Mouse (Mus musculus): ENCODE measurements around the gene Hoxd10. TPM values are rescaled to one million over a fixed set of nuclear protein-coding genes. Genes with fewer than 3 reads are reported as not detected.

The Hoxd10 gene
- polyA plus RNA-seq, 1 experiment from 2014 or later = not detected

GRCm38 (mm10) chr2:74726973-74727639 lies 35.4 kb downstream of the Hoxd10 start:
- under 1% methylated on average over 43 of the region's 43 CpGs for WGBS
- H3K9me3 ChIP-seq = no peaks in the 10 kb centered on the region
- H3K9ac ChIP-seq = peak overlapping the region; percentile 87
- ATAC-seq (ENCODE audit: low FRiP score) = peak; percentile 34
- H3K4me3 ChIP-seq = peak overlapping the region; percentile 57
- peak overlapping the region; percentile 83 for H3K4me2 ChIP-seq
- H3K36me3 ChIP-seq = no peaks in the 10 kb centered on the region
- H3K4me1 ChIP-seq (replicated peaks) = peaks cover 60% of the 10 kb centered on the region
- H3K27me3 ChIP-seq = peaks cover 95% of the 10 kb centered on the region
- H3K27ac ChIP-seq = peak overlapping the region; percentile 97

DNA sequence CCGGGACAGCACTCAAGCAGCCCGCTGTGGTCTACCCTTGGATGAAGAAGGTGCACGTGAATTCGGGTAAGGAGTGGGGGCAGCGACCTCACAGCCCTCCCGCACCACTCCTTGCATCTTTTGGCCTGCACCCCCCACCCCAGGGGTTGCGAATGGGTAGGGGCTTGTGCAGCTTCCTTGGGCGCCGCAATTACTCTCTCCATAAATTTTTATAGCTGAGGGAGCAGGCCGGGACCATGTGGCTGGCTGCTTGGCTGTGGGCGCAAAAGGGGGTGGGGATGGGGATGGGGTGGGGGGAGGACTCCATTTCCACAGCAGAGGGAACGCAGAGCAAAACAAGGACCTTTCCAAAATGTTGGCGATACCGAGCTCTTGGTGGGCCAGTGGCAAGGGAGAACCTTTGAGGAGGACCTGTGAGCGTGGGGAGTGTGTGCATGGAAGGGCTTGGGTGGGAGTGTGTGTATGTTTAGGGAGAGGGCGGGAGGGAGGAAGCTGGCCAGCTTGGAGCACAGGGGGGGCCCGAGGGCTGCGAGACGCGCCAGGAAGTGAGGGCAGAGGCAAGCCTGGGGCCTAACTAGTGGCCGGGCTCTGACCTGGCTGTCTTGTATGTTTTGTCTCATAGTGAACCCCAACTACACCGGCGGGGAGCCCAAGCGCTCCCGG lies 36.0 kb downstream of the Hoxd10 start:
- H3K27me3 ChIP-seq = peaks cover 95% of the 10 kb centered on the region

DNA sequence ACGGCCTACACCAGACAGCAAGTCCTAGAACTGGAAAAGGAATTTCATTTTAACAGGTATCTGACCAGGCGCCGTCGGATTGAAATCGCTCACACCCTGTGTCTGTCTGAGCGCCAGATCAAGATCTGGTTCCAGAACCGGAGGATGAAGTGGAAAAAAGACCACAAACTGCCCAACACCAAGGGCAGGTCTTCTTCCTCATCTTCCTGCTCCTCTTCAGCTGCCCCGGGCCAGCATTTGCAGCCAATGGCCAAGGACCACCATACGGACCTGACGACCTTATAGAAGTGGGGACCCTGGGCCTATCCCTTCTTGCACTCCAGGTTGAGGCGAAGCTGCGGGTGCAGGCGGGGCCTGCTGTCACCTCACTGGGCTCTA lies 36.6 kb downstream of the Hoxd10 start:
- no peak for ATAC-seq (ENCODE audit: low FRiP score)
- peaks cover 52% of the 10 kb centered on the region for H3K4me1 ChIP-seq (replicated peaks)
- H3K27me3 ChIP-seq = peaks cover 91% of the 10 kb centered on the region
- no peaks in the 10 kb centered on the region for H3K9me3 ChIP-seq
- H3K9ac ChIP-seq = peak overlapping the region; percentile 87
- no peaks in the 10 kb centered on the region for H3K36me3 ChIP-seq
- whole genome bisulfite sequencing = 5% methylated on average over 13 of the region's 13 CpGs
- peak overlapping the region; percentile 57 for H3K4me3 ChIP-seq
- H3K4me2 ChIP-seq = peak overlapping the region; percentile 83
- peak overlapping the region; percentile 97 for H3K27ac ChIP-seq

More for the DNA sequence above, 36.0 kb downstream of the Hoxd10 start:
- Histone ChIP-seq H3K9me3 (no peaks in the 10 kb centered on the region), H3K4me3 (peak overlapping the region; percentile 57), H3K9ac (peak overlapping the region; percentile 87), H3K4me1 (replicated peaks) (peaks cover 57% of the 10 kb centered on the region), H3K36me3 (no peaks in the 10 kb centered on the region), H3K27ac (peak overlapping the region; percentile 97), H3K4me2 (peak overlapping the region; percentile 83)
- peak; percentile 41; the same call in 1 of the 2 replicates for ATAC-seq (ENCODE audit: low FRiP score)
- 2% methylated on average over 25 of the region's 25 CpGs for WGBS

DNA sequence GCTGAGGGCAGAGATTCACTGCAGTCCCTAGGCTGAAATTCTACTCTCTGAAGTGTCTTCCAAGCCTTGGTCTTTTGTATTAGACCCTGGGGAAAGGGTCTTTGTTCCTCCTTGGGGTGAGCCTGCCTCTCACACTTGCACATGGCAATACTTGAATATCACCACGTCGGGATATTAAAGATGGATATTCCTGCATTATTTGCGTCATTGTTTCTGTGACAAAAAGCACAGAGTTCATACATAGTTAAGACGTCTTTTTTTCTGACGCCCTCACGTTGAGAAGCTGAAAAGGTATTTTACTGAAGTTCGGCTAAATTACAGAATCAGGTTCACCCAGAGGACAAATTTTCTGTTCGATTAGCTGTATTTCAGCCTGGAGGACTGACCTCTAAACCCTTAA lies 38.6 kb downstream of the Hoxd10 start:
- H3K4me3 ChIP-seq = peak overlapping the region; percentile 51
- H3K4me1 ChIP-seq (replicated peaks) = peaks cover 45% of the 10 kb centered on the region
- peak overlapping the region; percentile 99 for H3K27ac ChIP-seq
- H3K9ac ChIP-seq = peak overlapping the region; percentile 96
- 4% methylated on average over 8 of the region's 8 CpGs for WGBS
- ATAC-seq (ENCODE audit: low FRiP score) = no peak
- H3K4me2 ChIP-seq = peak overlapping the region; percentile 83
- no peaks in the 10 kb centered on the region for H3K36me3 ChIP-seq
- H3K9me3 ChIP-seq = no peaks in the 10 kb centered on the region
- H3K27me3 ChIP-seq = peaks cover 82% of the 10 kb centered on the region

- H3K4me2 ChIP-seq = peak overlapping the region; percentile 83
- no peak for ATAC-seq (ENCODE audit: low FRiP score)
- peak overlapping the region; percentile 96 for H3K9ac ChIP-seq
- H3K27me3 ChIP-seq = peaks cover 82% of the 10 kb centered on the region
- peak overlapping the region; percentile 99 for H3K27ac ChIP-seq
- H3K4me1 ChIP-seq (replicated peaks) = peaks cover 44% of the 10 kb centered on the region
- H3K36me3 ChIP-seq = no peaks in the 10 kb centered on the region
- no peaks in the 10 kb centered on the region for H3K9me3 ChIP-seq
- H3K4me3 ChIP-seq = peak overlapping the region; percentile 51
Measured at GRCm38 (mm10) chr2:74731055-74731454, 39.3 kb downstream of the Hoxd10 start.

DNA sequence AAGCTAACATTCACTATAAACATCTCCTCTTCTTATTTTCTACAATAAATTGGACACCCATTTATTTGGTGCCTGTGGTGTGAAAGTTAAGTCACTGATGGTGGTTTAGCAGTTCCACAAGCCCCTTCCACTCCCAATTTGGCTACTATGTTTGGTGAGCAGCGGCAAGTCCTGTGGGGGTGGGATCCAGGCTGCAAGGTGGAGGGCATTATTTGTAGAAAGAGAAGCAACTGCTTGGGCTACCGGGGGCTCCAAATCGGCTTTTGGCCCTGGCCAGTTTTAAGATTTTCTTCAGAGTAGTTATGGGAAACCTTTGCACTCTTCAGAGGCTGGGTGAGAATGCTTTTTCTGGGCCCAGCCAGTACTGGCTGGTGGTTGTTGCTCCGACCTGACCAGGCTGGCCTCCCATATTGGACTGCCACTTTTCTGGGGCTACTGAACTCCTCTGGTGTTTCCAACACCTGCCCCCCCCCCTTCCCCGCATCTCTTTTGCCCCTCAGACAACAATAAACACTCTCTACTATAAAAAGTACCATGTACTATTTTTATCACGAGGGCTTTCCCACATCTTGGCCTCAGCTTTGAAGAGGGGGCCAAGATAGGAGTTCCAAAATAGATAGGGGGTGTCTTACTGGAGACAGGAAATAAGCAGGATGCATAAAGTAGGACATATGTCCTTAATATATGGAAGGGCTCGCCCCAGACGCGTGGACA lies 40.2 kb downstream of the Hoxd10 start:
- H3K4me1 ChIP-seq (replicated peaks) = peaks cover 37% of the 10 kb centered on the region
- H3K4me2 ChIP-seq = peak overlapping the region; percentile 83
- no peak for ATAC-seq (ENCODE audit: low FRiP score)
- H3K27ac ChIP-seq = peak overlapping the region; percentile 99
- 2% methylated on average over 9 of the region's 9 CpGs for WGBS
- peaks cover 78% of the 10 kb centered on the region for H3K27me3 ChIP-seq
- peak overlapping the region; percentile 51 for H3K4me3 ChIP-seq
- H3K36me3 ChIP-seq = no peaks in the 10 kb centered on the region
- peak overlapping the region; percentile 96 for H3K9ac ChIP-seq
- H3K9me3 ChIP-seq = no peaks in the 10 kb centered on the region

GRCm38 (mm10) chr2:74732513-74733316 lies 41.0 kb downstream of the Hoxd10 start:
- H3K27me3 ChIP-seq = peaks cover 77% of the 10 kb centered on the region
- H3K4me3 ChIP-seq = peak overlapping the region; percentile 51
- under 1% methylated on average over 52 of the region's 52 CpGs for WGBS
- H3K36me3 ChIP-seq = no peaks in the 10 kb centered on the region
- H3K9ac ChIP-seq = peak overlapping the region; percentile 96
- no peak for ATAC-seq (ENCODE audit: low FRiP score)
- peak overlapping the region; percentile 99 for H3K27ac ChIP-seq
- H3K9me3 ChIP-seq = no peaks in the 10 kb centered on the region
- peak overlapping the region; percentile 83 for H3K4me2 ChIP-seq
- peaks cover 30% of the 10 kb centered on the region for H3K4me1 ChIP-seq (replicated peaks)

DNA sequence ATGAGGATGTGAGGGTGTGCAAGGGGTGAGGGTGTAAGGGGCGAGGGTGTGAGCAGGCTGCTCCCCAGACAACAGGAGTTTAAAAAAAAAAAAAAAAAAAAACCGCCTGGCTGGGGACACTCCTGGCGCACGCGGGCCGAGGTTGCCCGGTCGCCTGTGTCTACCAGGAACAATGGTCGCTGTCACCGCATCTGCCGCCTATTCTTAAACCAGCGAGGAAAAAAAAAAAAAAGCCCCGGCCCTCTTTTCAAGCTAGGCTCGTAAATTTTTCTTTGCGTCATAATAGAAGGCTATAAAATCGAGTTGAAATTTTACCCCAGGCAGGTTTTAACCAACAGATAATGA lies 41.6 kb downstream of the Hoxd10 start:
- Histone ChIP-seq H3K4me1 (replicated peaks) (peaks cover 27% of the 10 kb centered on the region), H3K27me3 (peaks cover 77% of the 10 kb centered on the region), H3K9me3 (no peaks in the 10 kb centered on the region), H3K4me3 (peak overlapping the region; percentile 51), H3K4me2 (peak overlapping the region; percentile 83), H3K9ac (peak overlapping the region; percentile 96), H3K36me3 (no peaks in the 10 kb centered on the region), H3K27ac (peak overlapping the region; percentile 99)
- WGBS = 0% methylated on average over 16 of the region's 16 CpGs
- no peak for ATAC-seq (ENCODE audit: low FRiP score)

GRCm38 (mm10) chr2:74733765-74734164 lies 42.0 kb downstream of the Hoxd10 start:
- Histone ChIP-seq H3K9ac (peak overlapping the region; percentile 96), H3K27me3 (peaks cover 77% of the 10 kb centered on the region), H3K9me3 (no peaks in the 10 kb centered on the region), H3K4me1 (replicated peaks) (peaks cover 24% of the 10 kb centered on the region), H3K4me3 (peak overlapping the region; percentile 51), H3K36me3 (no peaks in the 10 kb centered on the region), H3K27ac (peak overlapping the region; percentile 99), H3K4me2 (peak overlapping the region; percentile 83)
- WGBS = 0% methylated on average over 6 of the region's 6 CpGs
- ATAC-seq (ENCODE audit: low FRiP score) = no peak

DNA sequence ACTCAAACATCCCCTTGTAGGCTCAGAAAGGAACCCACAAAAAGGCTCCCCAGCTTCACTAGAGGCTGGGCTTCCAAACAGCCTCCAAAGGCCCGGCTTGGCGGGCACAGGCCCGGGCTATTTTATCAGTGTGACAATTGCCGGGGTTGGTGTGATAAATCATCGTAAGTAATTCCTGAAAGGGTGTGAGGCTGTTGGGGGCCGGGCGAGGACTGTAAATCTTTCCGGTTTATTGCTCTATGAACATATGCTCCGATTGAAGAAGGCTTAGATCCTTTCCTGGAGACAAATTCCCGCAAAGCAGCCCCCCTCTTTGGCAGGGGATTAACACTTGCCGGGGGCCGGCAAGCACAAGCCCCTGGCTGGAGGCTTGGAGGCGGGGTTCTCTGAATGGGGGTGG lies 42.7 kb downstream of the Hoxd10 start:
- Histone ChIP-seq H3K27me3 (peaks cover 77% of the 10 kb centered on the region), H3K4me2 (peak overlapping the region; percentile 83)

GRCm38 (mm10) chr2:74734996-74735811 lies 43.5 kb downstream of the Hoxd10 start:
- Histone ChIP-seq H3K9ac (peak overlapping the region; percentile 96), H3K36me3 (0 out of 2 replicates have a peak, but pooled peaks cover 2% of the 10 kb centered on the region), H3K27ac (peak overlapping the region; percentile 99), H3K27me3 (peaks cover 79% of the 10 kb centered on the region), H3K4me3 (peak overlapping the region; percentile 51), H3K9me3 (no peaks in the 10 kb centered on the region), H3K4me1 (replicated peaks) (peaks cover 31% of the 10 kb centered on the region), H3K4me2 (peak overlapping the region; percentile 83)
- 2% methylated on average over 27 of the region's 27 CpGs for WGBS
- no peak for ATAC-seq (ENCODE audit: low FRiP score)

More for the DNA sequence above, 42.7 kb downstream of the Hoxd10 start:
- WGBS = 1% methylated on average over 13 of the region's 13 CpGs
- H3K4me3 ChIP-seq = peak overlapping the region; percentile 51
- peak overlapping the region; percentile 99 for H3K27ac ChIP-seq
- no peaks in the 10 kb centered on the region for H3K36me3 ChIP-seq
- H3K9ac ChIP-seq = peak overlapping the region; percentile 96
- H3K9me3 ChIP-seq = no peaks in the 10 kb centered on the region
- ATAC-seq (ENCODE audit: low FRiP score) = no peak
- peaks cover 24% of the 10 kb centered on the region for H3K4me1 ChIP-seq (replicated peaks)

All from hindbrain, embryonic 13.5 days (tissue).